Mouse (Mus musculus) T-cell, adult 2 months (primary cell): ENCODE results near the gene Nudt11.
"Not testable (repeated sequence)": the region's sequence is repeated elsewhere in the genome, so short reads cannot be mapped to it uniquely, and the experiment has no call there.

Experiments
- DNase-seq: peaks from one replicate; pipeline ENCODE4 v3.0.0; 2022; ENCODE audit warnings: low spot score

Gene Nudt11

DNA sequence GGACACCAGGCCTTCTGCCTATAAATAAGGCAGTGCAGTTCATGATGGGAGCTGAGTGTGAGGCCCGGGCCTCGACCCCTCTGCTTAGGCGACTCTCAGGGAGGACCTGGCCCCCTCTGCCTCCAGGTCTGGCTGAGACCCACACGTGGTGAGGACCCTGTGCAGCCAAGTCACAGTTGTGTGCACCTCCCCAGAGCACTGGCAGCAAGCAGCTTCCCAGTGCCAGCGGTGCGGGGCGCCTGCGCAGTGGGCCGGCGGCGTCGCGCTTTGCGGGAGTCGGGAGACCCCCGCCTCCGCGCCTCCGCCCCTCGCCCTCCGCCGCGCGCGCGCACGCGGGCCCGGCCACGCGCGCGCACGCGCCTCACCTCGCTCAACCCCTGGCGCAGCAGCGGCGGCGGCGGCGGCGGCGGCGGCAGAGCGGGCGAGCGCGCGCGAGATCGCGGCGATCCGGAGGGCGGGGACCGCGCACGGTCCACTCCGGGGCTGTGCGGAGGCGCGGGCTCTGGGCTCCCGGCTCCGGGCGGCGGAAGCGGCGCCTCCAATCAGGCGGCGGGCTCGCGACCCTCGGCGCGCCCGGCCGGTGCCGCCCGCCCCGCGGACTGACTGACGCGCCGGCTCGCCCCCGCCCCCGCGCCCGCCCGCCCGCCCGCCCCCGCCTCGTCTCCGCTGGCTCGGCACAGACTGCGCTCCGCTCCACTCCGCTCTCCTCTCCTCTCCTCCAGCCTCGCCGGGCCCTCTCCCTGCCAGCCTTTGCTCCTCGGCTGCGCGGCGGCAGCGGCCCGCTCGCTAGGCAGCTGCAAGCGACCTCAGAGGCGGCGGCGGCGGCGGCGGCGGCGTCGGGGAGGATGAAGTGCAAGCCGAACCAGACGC, at the start of gene Nudt11:
Gene Nudt11 (plus strand): TSS at position 388 of the 870 bp plus-strand sequence.
- DNase-seq, result not testable (repeated sequence)

DNA sequence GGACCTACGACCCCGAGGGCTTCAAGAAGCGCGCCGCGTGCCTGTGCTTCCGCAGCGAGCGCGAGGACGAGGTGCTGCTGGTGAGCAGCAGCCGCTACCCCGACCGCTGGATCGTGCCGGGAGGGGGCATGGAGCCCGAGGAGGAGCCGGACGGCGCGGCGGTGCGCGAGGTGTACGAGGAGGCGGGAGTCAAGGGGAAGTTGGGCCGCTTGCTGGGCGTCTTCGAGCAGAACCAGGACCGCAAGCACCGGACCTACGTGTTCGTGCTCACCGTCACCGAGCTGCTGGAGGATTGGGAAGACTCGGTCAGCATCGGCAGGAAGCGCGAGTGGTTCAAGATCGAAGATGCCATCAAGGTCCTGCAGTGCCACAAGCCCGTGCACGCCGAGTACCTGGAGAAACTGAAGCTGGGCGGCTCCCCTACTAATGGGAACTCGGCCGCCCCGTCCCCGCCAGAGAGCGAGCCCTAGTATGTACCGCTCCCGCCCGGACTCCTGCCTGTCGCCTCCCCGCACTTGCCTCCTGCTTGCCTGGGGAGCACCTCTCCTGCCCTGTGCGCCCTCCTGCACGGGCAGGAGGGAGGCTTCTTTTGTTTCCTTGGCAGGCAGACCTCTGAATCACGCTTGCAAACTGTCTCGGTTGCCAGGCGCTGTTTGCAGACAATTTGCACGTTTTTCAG, 822 bp downstream of the Nudt11 start:
- DNase-seq, result not testable (repeated sequence)

DNA sequence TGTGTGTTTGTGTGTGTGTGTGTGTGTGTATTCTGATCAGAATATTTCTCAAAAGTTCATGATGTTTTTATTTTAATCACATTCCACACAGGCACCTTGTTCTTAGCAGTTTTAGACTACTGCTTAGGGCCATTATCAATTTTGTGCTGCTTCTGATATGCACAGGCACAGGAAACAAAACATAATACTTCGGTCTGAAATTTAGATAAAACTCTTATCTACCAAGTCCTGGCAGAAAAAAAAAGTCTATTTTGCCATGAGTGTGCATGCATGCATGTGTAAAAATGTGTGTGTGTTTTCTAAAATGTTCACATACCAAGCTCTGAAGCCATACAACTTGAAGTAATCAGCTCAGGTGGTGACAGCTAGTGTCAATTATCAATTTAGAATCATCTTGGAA, 14.3 kb downstream of the Nudt11 start:
- no peak for DNase-seq

DNA sequence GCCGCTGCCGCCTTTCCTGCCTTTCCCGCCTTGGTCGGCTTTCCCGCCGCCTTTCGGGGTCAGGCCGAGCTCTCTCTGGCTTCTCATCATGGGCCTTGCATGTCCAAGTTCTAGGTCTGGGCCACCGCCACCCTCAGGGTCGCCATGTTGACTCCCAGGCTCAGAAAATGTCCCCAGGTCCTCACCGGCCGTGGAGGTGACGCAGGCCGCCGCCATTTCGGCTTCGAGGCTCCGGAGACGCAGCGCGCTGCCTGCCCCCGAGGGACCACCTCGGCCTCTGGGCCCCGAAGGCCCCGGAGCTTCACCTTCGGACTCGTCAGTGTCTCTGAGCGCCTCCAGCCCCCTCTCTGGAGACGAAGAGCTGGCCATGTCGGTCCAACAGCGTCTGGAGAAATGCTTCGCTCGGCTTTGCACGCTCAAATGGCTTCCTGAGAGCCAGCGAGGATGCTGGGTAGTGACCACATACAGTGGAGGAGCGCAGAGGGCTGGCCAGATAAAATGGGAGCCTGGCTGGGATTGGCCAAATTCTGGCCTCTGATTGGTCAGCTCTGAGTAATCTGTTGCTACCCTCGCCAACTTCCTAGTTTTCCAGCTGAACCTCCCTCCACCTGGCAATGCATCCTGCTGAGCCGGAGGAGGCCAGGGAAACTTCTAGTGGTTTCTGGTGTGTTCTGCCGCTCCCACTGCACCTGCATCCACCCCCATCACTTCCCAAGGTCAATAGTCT, 35.9 kb downstream of the Nudt11 start, which contains the start of gene AU022751:
Gene AU022751 (minus strand): TSS at position 466 of the 727 bp plus-strand sequence.
- no peak for DNase-seq

DNA sequence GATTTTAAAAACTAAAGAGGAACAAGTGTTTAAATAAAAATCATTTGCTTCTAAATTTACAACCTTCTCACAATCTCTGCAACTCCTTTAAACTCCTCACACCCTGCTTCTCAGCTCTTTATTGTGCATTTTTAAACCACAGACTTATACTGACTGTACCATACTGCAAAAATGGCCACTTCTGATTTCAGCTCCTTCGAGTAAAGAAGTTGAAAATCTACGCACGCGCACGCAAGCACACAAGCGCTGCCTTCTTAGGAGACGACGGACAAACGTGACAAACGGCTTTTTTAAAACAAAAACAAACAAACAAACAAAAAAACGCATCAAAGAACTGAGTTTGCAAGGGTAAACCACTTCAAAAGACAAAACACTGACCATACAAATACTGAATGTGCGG, 44.3 kb downstream of the Nudt11 start:
- no peak for DNase-seq

DNA sequence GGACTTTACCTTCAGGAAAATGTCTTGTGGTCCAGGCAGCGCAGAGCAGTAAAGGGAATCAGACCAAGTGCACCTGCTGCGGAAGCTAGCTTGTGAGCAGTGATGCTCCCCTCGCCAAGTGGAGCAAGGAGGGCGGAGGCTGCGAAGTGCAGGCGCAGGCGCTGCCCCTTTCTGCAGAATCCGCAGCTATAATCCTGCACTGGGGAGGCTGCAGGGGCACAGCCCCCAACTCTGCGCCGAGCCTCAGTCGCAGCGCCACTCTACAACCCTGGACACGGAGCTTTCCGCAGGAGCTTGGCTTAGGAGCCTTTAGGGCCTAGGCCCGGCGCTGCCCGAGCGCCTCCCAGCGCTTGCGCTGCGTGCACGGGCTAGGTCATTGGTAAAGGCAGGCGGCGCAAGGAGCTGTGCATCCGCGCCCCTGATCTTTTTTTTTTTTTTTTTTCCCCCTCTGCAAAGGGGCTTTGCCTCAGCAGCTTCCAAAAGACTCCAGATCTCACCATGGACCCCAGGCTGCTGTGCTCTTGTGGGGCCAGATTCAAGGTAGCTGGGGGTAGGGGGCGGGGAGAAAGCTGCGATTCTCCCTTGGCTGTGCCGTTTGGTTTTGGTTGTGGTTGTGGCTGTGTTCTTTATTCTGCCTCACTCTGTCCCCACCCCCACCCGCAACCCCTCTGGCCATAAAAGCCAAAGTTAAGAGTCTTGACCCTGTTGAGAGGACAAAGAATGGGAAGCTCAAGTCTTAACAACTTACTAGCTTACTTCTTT, 44.9 kb downstream of the Nudt11 start:
- DNase-seq, result no peak
